Mouse (Mus musculus) liver, embryonic 13.5 days (tissue): Measurements from ENCODE around the gene Fancb. TPM values are rescaled to one million over a fixed set of nuclear protein-coding genes. Genes with fewer than 3 reads are reported as not detected.

ENCODE experiments used
- polyA plus RNA-seq: library from polyadenylated mRNA; unstranded; fragments of >200 nt; fragmentation: Nextera tagmentation; extraction: Ambion mirVana; gene quantifications from 2 replicates; pipeline ENCODE4 v1.2.1, GENCODE M21; 2015

The Fancb gene
- polyA plus RNA-seq, 1 experiment from 2014 or later = 6.4 TPM

Other genes with a start within 250 kb of the Fancb start
- 6.5 and 8.3 TPM in 2 replicates for gene Mospd2, start 217 bp upstream of the Fancb start, polyA plus RNA-seq
- gene Gm17604, start 24.2 kb downstream of the Fancb start, polyA plus RNA-seq = not detected in 2 replicates